Mouse (Mus musculus): ENCODE measurements around the gene Zbtb48. TPM values are rescaled to one million over a fixed set of nuclear protein-coding genes. Genes with fewer than 3 reads are reported as not detected.
A peak's percentile ranks its signal among the peaks of the same experiment; 100 is the strongest.
"Not testable (repeated sequence)": the region's sequence is repeated elsewhere in the genome, so short reads cannot be mapped to it uniquely, and the experiment has no call there.

Gene Zbtb48
- polyA plus RNA-seq, 1 experiment from 2014 or later = 14.5 TPM

DNA sequence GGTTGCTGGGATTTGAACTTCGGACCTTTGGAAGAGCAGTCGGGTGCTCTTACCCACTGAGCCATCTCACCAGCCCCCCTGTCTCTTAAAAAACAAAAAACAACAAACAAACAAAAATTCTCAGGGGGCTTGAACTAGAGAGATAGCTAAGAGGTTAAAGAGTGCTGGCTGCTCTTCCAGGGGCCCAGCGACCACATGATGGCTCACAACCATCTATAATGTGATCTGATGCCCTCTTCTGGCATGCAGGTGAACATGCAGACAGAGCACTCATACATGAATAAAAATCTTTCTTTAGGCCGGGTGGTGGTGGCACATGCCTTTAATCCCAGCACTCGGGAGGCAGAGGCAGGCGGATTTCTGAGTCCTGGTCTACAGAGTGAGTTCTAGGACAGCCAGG, 9.0 kb upstream of the Zbtb48 start:
- H3K4me2 ChIP-seq (ENCODE audit: low read depth, low read length); H3K27me3 ChIP-seq (ENCODE audit: control insufficient read depth, insufficient read depth, low read length); H3K4me3 ChIP-seq (ENCODE audit: low read length); H3K9me3 ChIP-seq (replicated peaks; ENCODE audit: control insufficient read depth, low read length); H3K27ac ChIP-seq (ENCODE audit: low read length); ATAC-seq (replicated peaks; ENCODE audit: extremely low read depth, insufficient read depth, low FRiP score); H3K9ac ChIP-seq (ENCODE audit: low read length); H3K36me3 ChIP-seq (ENCODE audit: control insufficient read depth, insufficient read depth): not testable (repeated sequence)
- peaks cover 14% of the 10 kb centered on the region for H3K4me1 ChIP-seq (ENCODE audit: control insufficient read depth, insufficient read depth, low read length)
- whole genome bisulfite sequencing = 92% methylated on average over 6 of the region's 6 CpGs

DNA sequence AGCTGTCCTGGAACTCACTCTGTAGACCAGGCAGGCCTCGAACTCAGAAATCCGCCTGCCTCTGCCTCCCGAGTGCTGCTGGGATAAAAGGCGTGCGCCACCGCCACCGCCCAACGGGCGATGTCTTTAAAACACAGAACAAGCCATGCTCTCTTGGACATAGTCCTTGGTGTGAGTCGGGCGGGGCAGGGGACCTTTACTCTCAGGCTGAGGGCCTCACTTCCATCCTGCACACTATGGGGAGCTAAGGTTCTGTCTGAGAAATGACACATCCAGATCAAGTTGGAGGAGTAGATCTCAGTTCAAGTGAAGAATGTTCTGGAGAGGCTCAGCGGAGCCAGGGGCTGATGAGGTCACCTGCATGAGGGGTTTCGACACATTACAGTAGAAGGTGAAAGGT, 5.5 kb upstream of the Zbtb48 start:
- no peak overlapping the region for H3K9ac ChIP-seq (ENCODE audit: low read length)
- ATAC-seq (replicated peaks; ENCODE audit: extremely low read depth, insufficient read depth, low FRiP score) = no peak
- no peak overlapping the region for H3K4me3 ChIP-seq (ENCODE audit: low read length)
- H3K4me1 ChIP-seq (ENCODE audit: control insufficient read depth, insufficient read depth, low read length) = peaks cover 9% of the 10 kb centered on the region
- 0 out of 2 replicates have a peak, but pooled peaks cover 4% of the 10 kb centered on the region for H3K27me3 ChIP-seq (ENCODE audit: control insufficient read depth, insufficient read depth, low read length)
- H3K27ac ChIP-seq (ENCODE audit: low read length) = no peak overlapping the region
- no peaks in the 10 kb centered on the region for H3K9me3 ChIP-seq (replicated peaks; ENCODE audit: control insufficient read depth, low read length)
- 85% methylated on average over 13 of the region's 13 CpGs for WGBS
- H3K36me3 ChIP-seq (ENCODE audit: control insufficient read depth, insufficient read depth) = no peaks in the 10 kb centered on the region
- H3K4me2 ChIP-seq (ENCODE audit: low read depth, low read length) = no peak overlapping the region

DNA sequence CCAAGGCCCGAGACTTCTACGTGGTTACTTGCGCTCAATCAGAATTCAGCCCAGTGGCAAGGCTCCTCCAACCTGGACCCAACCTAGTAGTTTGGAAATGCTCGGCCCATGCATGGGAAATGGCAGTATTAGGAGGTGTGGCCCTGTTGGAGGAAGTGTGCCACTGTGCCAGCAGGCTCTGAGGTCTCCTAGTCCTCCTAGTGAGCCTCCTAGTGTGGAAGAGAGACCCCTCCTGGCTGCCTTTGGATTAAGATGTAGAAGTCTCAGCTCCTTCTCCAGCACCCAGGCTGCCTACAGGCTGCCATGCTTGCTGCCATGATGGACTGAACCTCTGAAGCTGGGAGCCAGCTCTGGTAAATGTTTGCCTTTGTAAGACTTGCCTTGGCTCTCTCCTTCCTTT, 2.5 kb upstream of the Zbtb48 start:
- Histone ChIP-seq H3K9me3 (replicated peaks; ENCODE audit: control insufficient read depth, low read length) (no peaks in the 10 kb centered on the region), H3K27me3 (ENCODE audit: control insufficient read depth, insufficient read depth, low read length) (0 out of 2 replicates have a peak, but pooled peaks cover 4% of the 10 kb centered on the region), H3K36me3 (ENCODE audit: control insufficient read depth, insufficient read depth) (no peaks in the 10 kb centered on the region), H3K27ac (ENCODE audit: low read length) (no peak overlapping the region), H3K4me2 (ENCODE audit: low read depth, low read length) (no peak overlapping the region), H3K9ac (ENCODE audit: low read length) (peak overlapping the region; percentile 27; the same call in 1 of the 2 replicates), H3K4me1 (ENCODE audit: control insufficient read depth, insufficient read depth, low read length) (peaks cover 27% of the 10 kb centered on the region), H3K4me3 (ENCODE audit: low read length) (no peak overlapping the region)
- no peak for ATAC-seq (replicated peaks; ENCODE audit: extremely low read depth, insufficient read depth, low FRiP score)
- WGBS = 69% methylated on average over 4 of the region's 4 CpGs

DNA sequence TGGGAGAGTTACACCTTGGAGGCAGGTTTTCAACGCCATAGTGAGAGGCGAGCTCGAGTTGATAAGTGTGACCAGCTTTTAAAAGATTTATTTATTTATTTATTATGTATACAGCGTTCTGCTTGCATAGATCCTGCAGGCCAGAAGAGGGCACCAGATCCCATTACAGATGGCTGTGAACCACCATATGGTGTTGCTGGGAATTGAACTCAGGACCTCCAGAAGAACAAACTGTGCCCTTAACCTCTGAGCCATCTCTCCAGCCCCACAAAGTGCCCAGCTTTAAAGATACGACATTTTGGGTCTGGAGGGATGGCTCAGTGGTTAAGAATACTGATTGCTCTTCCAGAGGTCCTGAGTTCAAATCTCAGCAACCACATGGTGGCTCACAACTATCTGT, 1.6 kb upstream of the Zbtb48 start:
- H3K4me1 ChIP-seq (ENCODE audit: control insufficient read depth, insufficient read depth, low read length) = peaks cover 27% of the 10 kb centered on the region
- no peaks in the 10 kb centered on the region for H3K9me3 ChIP-seq (replicated peaks; ENCODE audit: control insufficient read depth, low read length)
- no peak overlapping the region for H3K4me2 ChIP-seq (ENCODE audit: low read depth, low read length)
- H3K27ac ChIP-seq (ENCODE audit: low read length) = no peak overlapping the region
- H3K27me3 ChIP-seq (ENCODE audit: control insufficient read depth, insufficient read depth, low read length) = 0 out of 2 replicates have a peak, but pooled peaks cover 4% of the 10 kb centered on the region
- ATAC-seq (replicated peaks; ENCODE audit: extremely low read depth, insufficient read depth, low FRiP score) = no peak
- no peaks in the 10 kb centered on the region for H3K36me3 ChIP-seq (ENCODE audit: control insufficient read depth, insufficient read depth)
- whole genome bisulfite sequencing = 29% methylated on average over 5 of the region's 5 CpGs
- H3K4me3 ChIP-seq (ENCODE audit: low read length) = no peak overlapping the region
- no peak overlapping the region for H3K9ac ChIP-seq (ENCODE audit: low read length)

DNA sequence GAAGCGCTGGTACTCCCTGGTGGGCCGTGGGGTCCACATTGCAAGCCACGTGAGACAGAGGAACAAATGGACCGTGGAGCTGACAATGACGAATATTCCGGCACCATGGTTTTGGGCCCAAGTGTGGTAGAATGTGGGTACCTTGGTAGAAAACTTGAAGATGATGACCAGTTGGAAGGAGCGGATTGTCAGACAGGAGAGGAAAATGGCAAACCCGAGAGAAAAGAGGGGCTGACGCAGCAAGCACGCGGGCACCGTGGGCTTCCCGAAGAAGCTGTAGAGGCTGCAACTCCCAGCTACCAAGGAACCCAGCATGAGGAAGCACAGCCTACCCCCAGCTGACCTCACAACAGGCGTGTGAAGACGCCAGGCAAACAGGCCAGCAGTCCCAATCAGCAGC, 985 bp upstream of the Zbtb48 start:
- H3K27me3 ChIP-seq (ENCODE audit: control insufficient read depth, insufficient read depth, low read length) = 0 out of 2 replicates have a peak, but pooled peaks cover 4% of the 10 kb centered on the region
- peaks cover 27% of the 10 kb centered on the region for H3K4me1 ChIP-seq (ENCODE audit: control insufficient read depth, insufficient read depth, low read length)
- H3K9me3 ChIP-seq (replicated peaks; ENCODE audit: control insufficient read depth, low read length) = no peaks in the 10 kb centered on the region
- no peak overlapping the region; the same call in 1 of the 2 replicates for H3K27ac ChIP-seq (ENCODE audit: low read length)
- H3K36me3 ChIP-seq (ENCODE audit: control insufficient read depth, insufficient read depth) = no peaks in the 10 kb centered on the region
- peak overlapping the region; percentile 78; the same call in 1 of the 2 replicates for H3K4me3 ChIP-seq (ENCODE audit: low read length)
- H3K9ac ChIP-seq (ENCODE audit: low read length) = no peak overlapping the region; the same call in 1 of the 2 replicates
- H3K4me2 ChIP-seq (ENCODE audit: low read depth, low read length) = peak overlapping the region; percentile 99
- no peak for ATAC-seq (replicated peaks; ENCODE audit: extremely low read depth, insufficient read depth, low FRiP score)
- 54% methylated on average over 15 of the region's 15 CpGs for WGBS

DNA sequence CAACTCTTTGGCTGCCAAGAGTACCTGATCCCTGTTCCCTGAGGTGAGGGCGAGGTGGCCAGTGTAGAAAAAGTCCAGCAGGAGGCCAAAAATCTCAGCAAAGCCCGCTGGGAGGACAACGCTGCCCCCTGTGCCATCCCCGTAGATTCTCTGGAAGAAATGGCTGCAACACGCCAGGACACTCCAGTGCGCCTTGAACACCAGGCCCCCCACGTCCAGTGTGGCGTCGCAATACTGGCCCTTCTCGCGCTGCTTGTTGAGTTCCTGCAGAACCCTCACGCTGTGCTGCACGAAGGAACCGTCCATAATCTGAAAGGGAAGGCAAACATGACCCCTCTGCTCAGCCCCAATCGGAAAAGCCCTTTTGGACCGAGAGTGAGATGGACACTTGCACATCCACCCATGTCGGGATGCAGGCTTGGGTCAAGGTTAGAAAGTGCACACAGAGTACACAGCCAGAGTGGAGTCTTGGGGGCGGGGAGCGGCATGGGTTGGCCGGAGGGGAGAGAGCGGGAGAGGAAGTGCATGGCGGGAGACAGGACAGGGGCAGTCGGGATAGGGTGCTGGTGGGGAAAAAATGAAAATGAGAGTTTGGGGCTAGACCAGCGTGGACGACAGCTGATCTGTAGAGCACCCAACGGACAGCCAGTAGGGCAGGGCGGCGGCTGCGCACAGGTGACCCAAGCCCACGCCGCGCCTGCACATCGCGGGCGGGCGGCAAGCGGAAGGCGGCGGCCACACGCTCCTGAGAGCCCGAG, 541 bp downstream of the Zbtb48 start:
- peak overlapping the region; percentile 66 for H3K27ac ChIP-seq (ENCODE audit: low read length)
- peak overlapping the region; percentile 99 for H3K4me2 ChIP-seq (ENCODE audit: low read depth, low read length)
- peaks cover 12% of the 10 kb centered on the region for H3K36me3 ChIP-seq (ENCODE audit: control insufficient read depth, insufficient read depth)
- H3K4me3 ChIP-seq (ENCODE audit: low read length) = peak overlapping the region; percentile 78
- H3K9ac ChIP-seq (ENCODE audit: low read length) = peak overlapping the region; percentile 78
- 0 out of 2 replicates have a peak, but pooled peaks cover 4% of the 10 kb centered on the region for H3K27me3 ChIP-seq (ENCODE audit: control insufficient read depth, insufficient read depth, low read length)
- peak; percentile 68 for ATAC-seq (replicated peaks; ENCODE audit: extremely low read depth, insufficient read depth, low FRiP score)
- WGBS = 2% methylated on average over 41 of the region's 41 CpGs
- H3K9me3 ChIP-seq (replicated peaks; ENCODE audit: control insufficient read depth, low read length) = no peaks in the 10 kb centered on the region
- H3K4me1 ChIP-seq (ENCODE audit: control insufficient read depth, insufficient read depth, low read length) = peaks cover 27% of the 10 kb centered on the region

DNA sequence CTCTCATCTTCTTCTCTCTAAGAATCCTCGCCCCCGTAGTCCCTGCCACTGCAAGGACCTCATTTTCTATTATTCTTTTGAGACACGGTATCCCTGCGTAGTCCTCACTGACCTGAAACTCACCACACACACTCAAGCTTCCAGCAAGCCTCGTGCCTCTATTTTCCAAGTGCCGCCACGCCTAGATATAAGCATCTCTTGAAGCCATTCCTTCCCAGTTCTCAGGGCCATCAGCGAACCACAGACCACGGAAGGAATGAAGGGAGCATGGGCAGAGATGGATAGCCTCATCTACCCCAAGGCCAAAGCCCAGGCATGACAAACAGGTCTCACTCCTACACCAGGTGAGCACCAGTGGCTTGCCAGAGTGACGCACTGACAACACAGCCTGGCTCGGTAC, 2.9 kb downstream of the Zbtb48 start:
- Histone ChIP-seq H3K4me3 (ENCODE audit: low read length) (no peak overlapping the region), H3K27me3 (ENCODE audit: control insufficient read depth, insufficient read depth, low read length) (no peaks in the 10 kb centered on the region), H3K27ac (ENCODE audit: low read length) (no peak overlapping the region), H3K9ac (ENCODE audit: low read length) (no peak overlapping the region), H3K4me2 (ENCODE audit: low read depth, low read length) (no peak overlapping the region), H3K4me1 (ENCODE audit: control insufficient read depth, insufficient read depth, low read length) (peaks cover 27% of the 10 kb centered on the region), H3K9me3 (replicated peaks; ENCODE audit: control insufficient read depth, low read length) (no peaks in the 10 kb centered on the region), H3K36me3 (ENCODE audit: control insufficient read depth, insufficient read depth) (peaks cover 28% of the 10 kb centered on the region)
- WGBS = 86% methylated on average over 11 of the region's 11 CpGs
- ATAC-seq (replicated peaks; ENCODE audit: extremely low read depth, insufficient read depth, low FRiP score) = no peak

DNA sequence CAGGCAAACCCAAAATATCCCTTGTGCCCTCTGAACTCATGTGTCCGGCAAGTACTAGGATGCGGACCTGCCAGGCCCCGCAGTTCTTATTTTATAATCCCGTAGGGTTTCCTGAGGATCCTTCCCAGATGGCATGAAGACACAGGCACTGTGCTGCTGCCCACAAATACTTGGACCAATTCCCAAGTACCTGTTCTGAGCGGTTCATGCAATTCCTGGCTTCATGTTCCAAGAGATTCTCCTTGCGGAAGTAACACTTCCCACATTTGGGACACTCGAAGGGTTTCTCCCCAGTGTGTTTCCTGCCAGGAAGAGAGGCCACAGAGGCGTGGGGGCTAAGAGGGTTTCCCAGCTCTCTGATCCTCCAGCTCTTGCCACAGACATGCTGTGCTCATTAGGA, 5.0 kb downstream of the Zbtb48 start:
- no peak overlapping the region for H3K4me3 ChIP-seq (ENCODE audit: low read length)
- H3K4me1 ChIP-seq (ENCODE audit: control insufficient read depth, insufficient read depth, low read length) = peaks cover 16% of the 10 kb centered on the region
- 74% methylated on average over 8 of the region's 8 CpGs for WGBS
- no peaks in the 10 kb centered on the region for H3K27me3 ChIP-seq (ENCODE audit: control insufficient read depth, insufficient read depth, low read length)
- no peak for ATAC-seq (replicated peaks; ENCODE audit: extremely low read depth, insufficient read depth, low FRiP score)
- H3K36me3 ChIP-seq (ENCODE audit: control insufficient read depth, insufficient read depth) = peaks cover 36% of the 10 kb centered on the region
- H3K9me3 ChIP-seq (replicated peaks; ENCODE audit: control insufficient read depth, low read length) = no peaks in the 10 kb centered on the region
- no peak overlapping the region for H3K4me2 ChIP-seq (ENCODE audit: low read depth, low read length)
- no peak overlapping the region for H3K9ac ChIP-seq (ENCODE audit: low read length)
- H3K27ac ChIP-seq (ENCODE audit: low read length) = no peak overlapping the region

DNA sequence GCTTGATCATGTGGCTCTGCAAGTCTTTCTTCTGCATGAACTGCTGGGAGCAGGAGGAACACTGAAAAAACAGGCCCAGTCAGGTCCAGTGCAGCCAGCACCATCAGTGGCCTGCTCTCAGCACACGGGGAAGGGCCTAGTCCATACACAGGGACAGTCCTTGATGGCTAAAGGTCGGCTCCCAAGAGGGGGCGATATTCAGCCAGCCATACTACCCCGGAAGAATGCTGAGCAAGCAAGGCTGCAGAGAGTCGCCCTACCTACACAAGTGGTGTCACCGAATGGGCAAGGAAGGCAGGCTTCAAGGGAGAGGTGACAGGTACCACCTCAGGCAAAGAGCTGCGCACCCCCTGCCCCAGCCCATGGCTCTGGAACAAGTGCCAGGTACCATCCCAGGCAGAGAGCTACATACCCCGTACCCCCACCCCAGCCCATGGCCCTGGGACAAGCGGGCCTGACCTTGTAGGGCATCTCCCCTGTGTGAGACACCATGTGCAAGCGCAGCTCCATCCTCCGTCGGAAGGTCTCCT, 5.8 kb downstream of the Zbtb48 start:
- peaks cover 39% of the 10 kb centered on the region for H3K36me3 ChIP-seq (ENCODE audit: control insufficient read depth, insufficient read depth)
- H3K9me3 ChIP-seq (replicated peaks; ENCODE audit: control insufficient read depth, low read length) = no peaks in the 10 kb centered on the region
- no peak overlapping the region for H3K4me3 ChIP-seq (ENCODE audit: low read length)
- H3K4me1 ChIP-seq (ENCODE audit: control insufficient read depth, insufficient read depth, low read length) = peaks cover 13% of the 10 kb centered on the region
- 78% methylated on average over 12 of the region's 12 CpGs for WGBS
- no peak for ATAC-seq (replicated peaks; ENCODE audit: extremely low read depth, insufficient read depth, low FRiP score)
- no peak overlapping the region for H3K4me2 ChIP-seq (ENCODE audit: low read depth, low read length)
- no peak overlapping the region for H3K27ac ChIP-seq (ENCODE audit: low read length)
- no peak overlapping the region for H3K9ac ChIP-seq (ENCODE audit: low read length)
- H3K27me3 ChIP-seq (ENCODE audit: control insufficient read depth, insufficient read depth, low read length) = no peaks in the 10 kb centered on the region
